Mouse (Mus musculus) central nervous system, embryonic 14 days (tissue): ENCODE results near the gene Cers3. TPM values are rescaled to one million over a fixed set of nuclear protein-coding genes. Genes with fewer than 3 reads are reported as not detected.

ENCODE experiments used
- polyA plus RNA-seq: library from polyadenylated mRNA; depleted of rRNA; stranded (reverse); fragments of >200 nt; gene quantifications from 2 replicates; pipeline ENCODE4 v1.2.3, GENCODE M21; 2012; rRNA removed

Cers3 gene
- polyA plus RNA-seq = 0.43 and 0.90 TPM in 2 replicates

DNA sequence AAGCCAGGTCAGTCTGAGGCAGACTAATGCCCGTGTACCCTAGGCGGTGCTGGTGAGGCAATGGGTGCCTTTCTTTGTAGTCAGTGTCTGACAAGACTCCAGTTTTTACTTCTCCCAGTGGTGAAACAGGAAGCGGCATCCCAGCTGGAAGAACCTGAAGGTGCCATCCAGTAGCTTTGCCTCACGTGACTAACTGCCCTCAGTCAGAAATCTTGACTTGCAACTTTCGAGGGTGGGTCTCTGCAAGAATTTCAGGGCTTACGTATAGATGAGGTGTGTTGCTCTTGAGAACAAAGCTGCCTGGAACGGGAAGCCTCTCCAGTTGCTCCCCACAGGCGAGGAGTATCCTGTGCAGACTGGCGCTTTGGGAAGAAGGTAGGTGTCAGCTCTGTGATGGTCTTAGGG, at the start of gene Cers3:
Gene Cers3, plus strand, starts transcription at position 128 of the 405 bp plus-strand sequence.

DNA sequence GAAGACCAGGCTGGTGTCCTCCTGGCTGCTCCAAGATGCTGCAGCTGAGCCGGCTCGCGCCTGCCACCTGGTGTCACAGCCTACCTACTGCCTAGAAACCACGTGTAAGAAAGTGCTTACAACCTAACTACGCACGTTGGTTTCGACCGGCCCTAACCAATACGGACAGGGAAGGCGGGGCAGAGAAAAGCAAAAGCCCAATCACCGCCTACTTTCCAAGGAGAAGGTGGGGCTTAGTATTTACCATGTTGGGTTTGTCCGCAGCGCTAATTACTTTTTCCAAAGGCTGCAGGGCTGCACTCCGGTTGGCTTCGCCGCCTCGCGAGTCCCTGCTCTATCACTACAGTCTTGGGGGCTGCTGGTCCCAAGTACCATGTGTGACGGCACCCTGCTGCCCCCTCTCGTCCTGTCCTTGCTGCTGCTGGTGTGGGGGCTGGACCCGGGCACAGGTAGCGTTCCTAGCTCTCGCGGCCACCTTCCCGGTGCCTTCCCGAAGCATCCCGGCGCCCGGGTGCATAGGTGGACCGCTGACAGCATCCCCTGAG, 96.2 kb downstream of the Cers3 start, which contains the start of gene Adamts17:
Gene Adamts17, plus strand, starts transcription at position 273 of the 545 bp plus-strand sequence.

Other genes starting within 250 kb of the Cers3 start
- 9.7 and 10.0 TPM in 2 replicates for gene Asb7, start 53.9 kb upstream of the Cers3 start, polyA plus RNA-seq
- 18.2 and 20.6 TPM in 2 replicates for gene Lins1, start 53.6 kb upstream of the Cers3 start, polyA plus RNA-seq
- 3.6 and 6.7 TPM in 2 replicates for gene Adamts17, start 96.2 kb downstream of the Cers3 start, polyA plus RNA-seq